Mouse (Mus musculus): Measurements from ENCODE around the gene Hsd3b6. TPM values are rescaled to one million over a fixed set of nuclear protein-coding genes. Genes with fewer than 3 reads are reported as not detected.
"Not testable (repeated sequence)": the region's sequence is repeated elsewhere in the genome, so short reads cannot be mapped to it uniquely, and the experiment has no call there.

The Hsd3b6 gene
- total RNA-seq (2015) (not detected in 2 replicates), total RNA-seq (2017) (not detected in 2 replicates)

DNA sequence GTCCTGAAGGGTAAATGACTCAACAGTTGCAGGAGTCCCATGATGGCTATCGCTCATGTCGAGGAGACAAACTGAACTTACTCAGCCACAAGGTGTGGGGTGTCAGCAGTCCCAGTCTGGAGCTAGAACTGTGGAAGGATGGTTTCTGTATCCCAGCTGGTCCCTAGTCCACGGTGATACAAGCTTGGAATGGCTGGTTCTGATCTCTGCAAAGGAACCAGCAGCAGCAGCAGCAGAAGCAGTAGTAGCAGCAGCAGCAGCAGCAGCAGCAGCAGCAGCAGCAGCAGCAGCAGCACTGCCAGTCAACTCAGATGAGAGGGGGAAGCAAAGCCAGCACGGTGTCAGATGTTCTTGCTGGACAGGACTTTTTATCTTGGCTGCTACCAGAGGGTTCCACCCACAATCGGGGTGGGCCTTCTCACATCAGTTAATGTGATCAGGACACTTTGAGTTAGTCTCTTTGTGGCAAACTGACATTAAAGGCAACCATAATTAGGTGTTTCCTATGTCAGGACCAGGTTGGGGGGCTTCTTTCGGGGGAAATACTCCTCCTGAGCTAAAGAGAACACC, at the start of gene Hsd3b6:
TSS of gene Hsd3b6 (minus strand) at position 343 of the 570 bp plus-strand sequence.
- ATAC-seq (replicated peaks; ENCODE audit: poor library complexity): no peak

DNA sequence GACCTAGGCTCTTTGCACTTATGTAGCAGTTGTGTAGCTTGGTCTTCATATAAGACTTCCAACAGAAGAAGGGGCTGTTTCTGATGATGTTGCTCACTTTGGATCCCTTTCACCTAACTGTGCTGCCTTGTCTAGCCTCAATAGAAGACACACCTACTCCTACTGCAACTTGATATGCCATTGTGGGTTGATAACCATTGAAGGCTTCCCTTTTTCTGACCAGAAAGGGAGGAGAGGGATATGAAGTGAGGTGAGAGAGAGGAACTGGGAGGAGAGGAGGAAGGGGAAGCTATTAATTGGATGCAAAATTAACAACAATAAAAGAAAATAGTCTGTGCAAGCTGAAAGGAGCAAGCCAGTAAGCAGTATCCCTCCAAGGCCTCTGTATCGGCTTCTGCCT, 48.6 kb upstream of the Hsd3b6 start:
- ATAC-seq (replicated peaks; ENCODE audit: poor library complexity): no peak

- ATAC-seq (replicated peaks; ENCODE audit: poor library complexity): no peak
Observed at GRCm38 (mm10) chr3:98859576-98859975, 45.3 kb upstream of the Hsd3b6 start, which contains the start of gene Hsd3b1. Gene Hsd3b1, minus strand, starts transcription at chr3:98859794.

DNA sequence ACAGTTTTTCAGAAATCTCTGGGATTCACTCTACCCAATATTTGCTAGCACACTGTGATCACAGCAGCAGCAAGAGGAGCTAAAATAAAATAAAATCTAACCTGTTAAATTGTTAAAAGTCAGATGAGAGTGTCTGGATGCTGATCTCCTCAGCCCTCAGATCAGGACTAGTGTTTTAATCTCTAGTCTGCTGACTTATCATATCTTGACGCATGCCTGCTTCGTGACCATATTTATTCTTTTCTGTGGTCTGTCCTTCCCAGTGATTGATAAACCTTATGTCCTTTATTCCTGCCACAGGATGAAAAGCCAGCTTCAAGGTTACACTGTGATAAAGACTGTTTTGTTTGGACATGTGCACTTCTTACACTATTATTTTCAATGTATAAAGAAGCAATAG, 43.8 kb upstream of the Hsd3b6 start:
- no peak for ATAC-seq (replicated peaks; ENCODE audit: poor library complexity)

DNA sequence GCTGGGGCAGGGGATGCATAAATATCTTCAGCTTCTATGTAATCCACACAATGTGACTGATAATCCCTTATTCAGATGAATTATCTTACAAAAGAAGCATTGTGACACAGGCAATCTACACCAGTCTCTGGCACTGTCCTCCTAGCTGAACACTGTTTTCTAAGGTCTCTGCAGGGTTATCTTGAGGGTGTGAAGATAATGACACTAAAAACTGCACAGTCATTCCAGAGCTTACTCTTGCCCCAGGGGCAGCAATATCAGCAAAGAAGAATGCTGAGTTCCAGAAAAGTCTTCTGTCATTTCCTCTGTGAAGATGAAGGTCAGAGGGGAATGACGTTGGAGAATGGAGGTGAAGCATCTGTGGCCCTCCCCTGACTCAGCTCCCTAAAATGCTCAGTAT, 42.6 kb upstream of the Hsd3b6 start:
- no peak for ATAC-seq (replicated peaks; ENCODE audit: poor library complexity)

- ATAC-seq (replicated peaks; ENCODE audit: poor library complexity): no peak
Observed at GRCm38 (mm10) chr3:98855160-98855559, 40.9 kb upstream of the Hsd3b6 start.

GRCm38 (mm10) chr3:98853685-98854084, 39.4 kb upstream of the Hsd3b6 start:
- ATAC-seq (replicated peaks; ENCODE audit: poor library complexity): no peak

GRCm38 (mm10) chr3:98853051-98853450, 38.8 kb upstream of the Hsd3b6 start:
- no peak for ATAC-seq (replicated peaks; ENCODE audit: poor library complexity)

DNA sequence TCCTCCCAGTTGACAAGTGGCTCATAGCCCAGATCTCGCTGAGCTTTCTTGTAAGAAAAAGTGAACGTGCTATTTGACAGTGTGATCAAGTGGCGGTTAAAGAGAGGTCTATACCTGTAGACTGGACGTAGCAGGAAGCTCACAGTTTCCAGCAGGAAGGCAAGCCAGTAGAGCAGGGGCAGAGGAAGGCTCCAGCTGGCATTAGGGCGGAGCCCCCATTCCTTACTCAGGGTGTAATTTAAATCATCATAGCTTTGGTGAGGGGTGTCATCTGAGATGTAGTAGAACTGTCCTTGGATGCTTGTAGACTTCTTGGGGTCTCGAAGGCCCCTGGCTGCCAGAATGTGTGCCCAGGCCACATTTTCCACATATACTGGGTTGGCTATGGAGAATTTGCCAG, 38.4 kb upstream of the Hsd3b6 start:
- no peak for ATAC-seq (replicated peaks; ENCODE audit: poor library complexity)

DNA sequence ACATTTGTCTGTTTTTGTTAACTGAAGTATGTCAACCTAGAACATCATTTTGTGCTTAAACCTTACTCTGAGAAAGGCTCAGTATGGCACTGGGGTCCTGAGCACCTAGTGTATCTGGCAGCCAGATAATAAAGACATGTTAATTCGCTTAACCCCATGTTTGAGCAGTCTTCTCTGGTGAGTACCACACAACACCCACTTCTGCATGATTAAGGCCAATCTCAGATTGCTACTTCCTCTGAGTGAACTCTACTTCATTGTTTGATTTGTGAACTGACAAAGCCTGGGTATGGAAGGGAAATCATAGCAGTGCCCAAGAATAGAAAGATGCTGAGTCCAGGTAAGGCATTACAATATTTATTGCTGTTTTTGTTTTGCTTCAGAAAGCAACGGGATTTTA, 37.6 kb upstream of the Hsd3b6 start:
- ATAC-seq (replicated peaks; ENCODE audit: poor library complexity): no peak

DNA sequence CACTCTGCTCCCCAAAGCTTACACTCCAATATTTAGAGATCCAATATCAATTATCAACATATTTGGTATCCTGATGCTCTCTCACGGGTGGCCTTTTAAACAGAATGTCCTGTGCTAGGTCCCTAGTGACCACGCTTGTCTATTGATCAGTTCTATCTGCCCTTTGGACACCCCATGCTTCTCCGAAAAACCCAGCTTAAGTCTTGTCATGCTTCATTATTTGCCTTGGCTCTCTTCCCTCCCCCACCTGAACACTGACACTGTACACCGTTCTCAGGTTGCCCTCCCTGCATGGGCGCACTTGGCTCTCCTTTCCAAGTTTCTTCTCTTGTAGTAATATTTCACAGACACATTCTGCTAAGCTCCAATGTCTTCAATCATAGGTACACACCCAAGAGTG, 36.0 kb upstream of the Hsd3b6 start:
- no peak for ATAC-seq (replicated peaks; ENCODE audit: poor library complexity)

GRCm38 (mm10) chr3:98848898-98849297, 34.7 kb upstream of the Hsd3b6 start:
- ATAC-seq (replicated peaks; ENCODE audit: poor library complexity): no peak

- not testable (repeated sequence) for ATAC-seq (replicated peaks; ENCODE audit: poor library complexity)
Observed at GRCm38 (mm10) chr3:98812653-98813052, 1.6 kb downstream of the Hsd3b6 start.

DNA sequence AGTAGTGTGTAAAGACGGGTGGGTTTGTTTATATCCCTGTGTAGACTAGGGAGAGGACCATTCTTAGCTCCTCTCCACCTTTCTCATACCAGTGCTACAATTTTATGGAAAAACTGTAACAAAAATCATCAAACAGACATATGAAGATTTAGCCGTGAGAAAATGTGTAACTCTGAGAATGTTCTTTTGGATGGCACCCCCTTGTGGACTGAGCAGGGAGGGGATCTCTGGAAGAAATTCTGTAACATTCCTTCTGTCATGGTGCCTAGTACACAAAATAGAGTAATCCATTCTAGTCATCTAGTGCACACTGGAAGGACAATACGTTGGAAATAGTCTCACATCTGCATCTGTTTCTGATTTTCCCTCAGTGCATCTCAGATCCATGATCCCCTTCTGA, 9.2 kb downstream of the Hsd3b6 start:
- ATAC-seq (replicated peaks; ENCODE audit: poor library complexity): not testable (repeated sequence)

- no peak for ATAC-seq (replicated peaks; ENCODE audit: poor library complexity)
Observed at GRCm38 (mm10) chr3:98786551-98786950, 27.7 kb downstream of the Hsd3b6 start.

DNA sequence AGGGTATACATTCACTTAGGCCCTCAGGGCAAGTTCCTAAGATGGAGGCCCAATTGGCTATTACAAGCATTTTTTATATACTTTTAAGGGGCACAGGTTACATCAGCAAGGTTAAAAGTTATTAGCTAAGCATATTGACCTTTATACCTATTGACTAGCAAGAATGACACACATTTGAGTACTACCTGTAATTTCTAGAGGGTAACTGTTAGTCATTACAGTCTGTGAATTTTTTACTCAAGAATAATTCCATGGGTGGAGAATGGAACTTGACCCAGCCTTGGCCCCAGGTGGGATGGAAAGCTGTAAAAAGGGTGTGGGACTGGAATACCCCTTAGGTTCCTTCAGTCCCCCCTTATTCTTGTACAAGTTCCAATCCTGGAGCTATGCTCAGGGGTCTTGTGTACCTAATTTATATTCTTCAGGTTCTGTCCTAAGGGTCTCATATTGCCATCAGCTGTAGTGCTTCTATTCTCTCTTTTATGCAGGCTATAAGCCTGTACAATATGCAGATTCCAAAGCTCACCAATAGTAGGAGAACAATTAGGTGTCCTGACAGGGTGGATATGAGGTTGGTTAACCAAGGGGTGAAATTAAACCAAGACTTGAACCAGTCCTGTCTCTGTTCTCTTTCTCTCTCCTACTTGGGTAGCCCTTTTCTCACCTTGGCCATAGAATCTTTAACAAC, 31.9 kb downstream of the Hsd3b6 start:
- ATAC-seq (replicated peaks; ENCODE audit: poor library complexity): no peak

DNA sequence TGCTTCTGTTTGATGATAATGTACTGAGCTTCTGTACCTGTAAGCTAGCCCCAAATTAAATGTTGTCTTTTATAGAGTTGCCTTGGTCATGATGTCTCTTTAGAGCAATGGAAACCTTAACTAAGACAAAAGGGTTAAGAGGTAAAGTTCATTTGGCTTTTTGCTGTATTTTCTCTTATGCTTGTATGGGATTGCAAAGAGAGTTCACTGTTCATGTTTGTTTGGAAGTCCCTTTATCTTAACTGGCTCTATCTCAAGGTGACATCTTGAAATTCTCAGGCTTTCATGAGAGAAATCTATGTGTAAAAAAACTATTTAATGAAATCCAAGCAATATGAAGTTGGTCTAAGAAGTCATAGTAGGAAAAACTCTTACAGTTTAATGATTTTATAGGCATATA, 33.3 kb downstream of the Hsd3b6 start:
- no peak for ATAC-seq (replicated peaks; ENCODE audit: poor library complexity)

DNA sequence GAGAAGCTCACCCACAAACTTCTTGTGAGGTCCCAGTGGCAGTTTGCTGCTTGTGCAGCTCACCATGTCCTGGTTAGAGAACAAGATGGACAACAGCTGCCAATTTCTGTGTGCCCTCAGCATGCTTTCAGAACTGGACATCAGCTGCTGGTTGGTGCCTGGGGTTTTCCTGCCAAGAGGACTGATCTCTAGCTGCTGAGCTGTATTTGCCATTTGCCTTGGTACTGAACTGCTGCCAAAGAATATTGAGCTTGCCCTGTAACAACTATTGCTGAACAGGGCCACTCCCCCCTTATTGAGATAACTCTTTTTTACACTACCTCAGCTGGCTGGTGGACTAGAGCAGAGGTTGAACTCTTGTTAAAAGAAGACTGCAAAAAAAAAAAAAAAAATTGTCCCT, 50.1 kb downstream of the Hsd3b6 start:
- ATAC-seq (replicated peaks; ENCODE audit: poor library complexity): no peak

- no peak for ATAC-seq (replicated peaks; ENCODE audit: poor library complexity)
Observed at GRCm38 (mm10) chr3:98756836-98757235, 57.4 kb downstream of the Hsd3b6 start.
